Mouse (Mus musculus) midbrain, embryonic 16.5 days (tissue): ENCODE data around the gene Tyro3. TPM values are rescaled to one million over a fixed set of nuclear protein-coding genes. Genes with fewer than 3 reads are reported as not detected.

Source experiments
- ATAC-seq: fragments of 200-750 bp; cut with Nextera tagmentation; 2 replicates; pipeline ENCODE4 v1.8.0; 2017; ENCODE audit warnings: moderate TSS enrichment
- H3K27ac ChIP-seq: fragments of 300-500 bp; sonication (generic); 2 replicates; pipeline ENCODE4 v1.5.1; 2014; ENCODE audit warnings: mild to moderate bottlenecking, low read length, mixed read lengths
- H3K27me3 ChIP-seq: fragments of 300-500 bp; sonication (generic); 2 replicates; pipeline ENCODE4 v1.6.1; 2014; ENCODE audit warnings: low read depth, low read length, mixed read lengths; ENCODE audit not compliant: control insufficient read depth, insufficient read depth
- H3K36me3 ChIP-seq: fragments of 300-500 bp; sonication (generic); 2 replicates; pipeline ENCODE4 v1.6.1; 2014; ENCODE audit warnings: mild to moderate bottlenecking, low read length, moderate library complexity, mixed read lengths; ENCODE audit not compliant: control insufficient read depth, insufficient read depth
- H3K4me1 ChIP-seq: fragments of 300-500 bp; sonication (generic); 2 replicates; pipeline ENCODE4 v1.6.1; 2014; ENCODE audit warnings: mild to moderate bottlenecking, low read length, mixed read lengths; ENCODE audit not compliant: control insufficient read depth, insufficient read depth
- H3K4me2 ChIP-seq: fragments of 300-500 bp; sonication (generic); 2 replicates; pipeline ENCODE4 v1.6.1; 2014; ENCODE audit warnings: mild to moderate bottlenecking, low read length, mixed read lengths
- H3K4me3 ChIP-seq: fragments of 300-500 bp; sonication (generic); 2 replicates; pipeline ENCODE4 v1.5.1; 2014; ENCODE audit warnings: low read depth, mild to moderate bottlenecking, low read length, moderate library complexity, mixed read lengths
- H3K9ac ChIP-seq: fragments of 300-500 bp; sonication (generic); 2 replicates; pipeline ENCODE4 v1.6.1; 2014; ENCODE audit warnings: low read depth, low read length, mixed read lengths
- H3K9me3 ChIP-seq: fragments of 300-500 bp; sonication (generic); replicated peaks from 2 replicates; pipeline ENCODE4 v1.6.1; 2014; ENCODE audit warnings: mild to moderate bottlenecking, low read length, mixed read lengths; ENCODE audit not compliant: control insufficient read depth, poor library complexity, severe bottlenecking
- WGBS: fragments of 180-500 bp; shearing (Covaris S2); extraction: QIAGEN DNeasy Blood & Tissue Kit; methylation state at CpG from one replicate; pipeline ENCODE4 v1.1.7; 2014; 5-methylcytosine and 5-hydroxymethylcytosine counted together
- polyA plus RNA-seq: library from polyadenylated mRNA; unstranded; fragments of >200 nt; fragmentation: Nextera tagmentation; extraction: Ambion mirVana; gene quantifications from 2 replicates; pipeline ENCODE4 v1.2.1, GENCODE M21; 2015

Tyro3 gene
- polyA plus RNA-seq, 1 experiment from 2014 or later = 24.4 TPM

DNA sequence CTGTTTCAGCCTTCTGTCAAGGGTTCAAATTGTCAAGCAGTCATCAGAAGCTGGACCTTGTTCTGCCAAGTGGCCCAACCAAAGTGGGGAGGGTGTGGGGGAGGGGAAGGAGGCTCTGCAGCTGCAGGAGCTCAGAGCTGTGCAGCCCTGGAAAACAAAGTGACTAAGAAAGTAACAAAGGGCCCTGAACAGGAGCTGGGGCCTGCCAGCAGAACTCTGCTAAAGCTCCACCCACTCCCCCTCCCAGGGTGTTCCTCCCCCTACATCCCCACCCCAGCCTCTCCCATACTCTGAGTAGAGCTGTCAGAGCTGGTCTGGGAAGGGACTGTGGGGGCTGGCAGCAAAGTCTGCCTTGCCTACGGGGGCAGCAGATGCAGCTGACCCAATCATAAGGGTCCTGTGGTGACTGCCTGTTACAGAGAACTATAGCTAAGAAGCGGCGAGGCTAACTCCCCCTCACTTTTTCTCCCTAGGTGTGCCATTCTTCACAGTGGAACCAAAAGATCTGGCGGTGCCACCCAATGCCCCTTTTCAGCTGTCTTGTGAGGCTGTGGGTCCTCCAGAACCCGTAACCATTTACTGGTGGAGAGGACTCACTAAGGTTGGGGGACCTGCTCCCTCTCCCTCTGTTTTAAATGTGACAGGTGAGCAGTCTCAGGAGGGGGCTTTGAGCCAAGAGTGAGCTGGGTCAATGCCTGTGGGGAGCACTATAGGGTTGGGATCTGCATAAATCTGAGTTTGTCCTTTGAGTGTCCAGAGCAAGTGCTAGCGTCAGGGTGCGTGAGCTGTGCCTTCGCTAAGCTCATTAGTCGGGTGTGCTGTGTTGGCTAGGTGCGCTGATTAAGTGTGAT, 5.5 kb downstream of the Tyro3 start:
- H3K4me2 ChIP-seq = no peak overlapping the region
- peaks cover 38% of the 10 kb centered on the region for H3K4me1 ChIP-seq
- no peak for ATAC-seq
- no peak overlapping the region for H3K4me3 ChIP-seq
- H3K9me3 ChIP-seq = no peaks in the 10 kb centered on the region
- H3K36me3 ChIP-seq = peaks cover 6% of the 10 kb centered on the region; the same call in 1 of the 2 replicates
- no peak overlapping the region for H3K9ac ChIP-seq
- peaks cover 11% of the 10 kb centered on the region for H3K27me3 ChIP-seq
- WGBS = 18% methylated on average over 10 of the region's 10 CpGs
- no peak overlapping the region for H3K27ac ChIP-seq

DNA sequence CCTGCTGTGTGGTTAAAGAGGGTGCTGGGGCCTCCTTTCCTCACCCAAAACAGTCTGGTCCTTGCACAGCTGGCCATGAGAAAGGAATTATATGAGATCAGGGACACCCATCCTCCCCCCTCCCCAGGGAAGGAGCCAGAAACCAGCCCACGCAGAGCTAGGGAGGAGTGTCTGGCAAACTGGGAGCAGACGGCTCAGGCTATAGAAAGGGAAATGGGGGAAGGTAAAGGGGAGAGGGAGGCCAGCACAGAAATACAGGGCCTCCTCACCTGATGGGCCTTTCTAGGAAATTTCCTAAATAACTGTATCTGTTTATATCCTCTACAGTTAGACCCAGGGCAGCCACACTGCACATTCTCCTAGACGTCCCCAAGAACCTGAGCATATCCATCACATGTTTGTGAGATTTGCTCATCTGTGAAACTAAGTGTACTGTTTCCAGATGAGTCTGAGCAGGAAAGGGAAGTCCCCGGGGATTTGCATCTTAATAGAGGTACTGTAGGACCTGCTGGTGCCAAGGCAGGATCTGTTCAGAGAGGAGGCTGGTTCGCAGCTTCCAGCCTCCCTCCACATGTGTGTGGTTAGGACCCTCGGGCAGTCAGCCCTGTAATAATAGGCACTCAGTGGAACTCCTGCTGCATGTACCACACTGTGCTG, 6.2 kb downstream of the Tyro3 start:
- H3K4me1 ChIP-seq = peaks cover 38% of the 10 kb centered on the region
- H3K27me3 ChIP-seq = peaks cover 6% of the 10 kb centered on the region
- no peaks in the 10 kb centered on the region for H3K9me3 ChIP-seq
- no peak overlapping the region for H3K4me2 ChIP-seq
- WGBS = 7% methylated on average over 6 of the region's 6 CpGs
- 0 out of 2 replicates have a peak overlapping the region, but pooled peaks have one; percentile 1 for H3K27ac ChIP-seq
- ATAC-seq = no peak
- H3K36me3 ChIP-seq = peaks cover 6% of the 10 kb centered on the region; the same call in 1 of the 2 replicates
- H3K9ac ChIP-seq = no peak overlapping the region
- no peak overlapping the region for H3K4me3 ChIP-seq

DNA sequence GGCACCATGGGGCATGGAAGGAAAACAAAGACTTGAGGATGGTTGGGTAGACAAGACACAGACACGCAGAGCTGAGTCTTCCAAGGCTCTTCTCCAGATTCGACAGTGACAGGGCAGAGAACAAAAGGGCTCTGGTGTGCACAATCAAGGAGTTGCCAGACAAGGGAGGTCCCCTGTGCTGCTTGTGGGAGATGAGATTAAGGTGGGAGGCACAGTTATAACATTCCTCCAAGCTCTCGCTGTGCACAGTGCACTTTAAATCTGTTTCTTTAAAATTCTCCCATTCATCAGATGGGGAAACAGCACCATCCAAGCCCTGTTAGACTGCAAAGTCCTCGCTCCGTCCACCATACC, 6.7 kb downstream of the Tyro3 start:
- no peak overlapping the region for H3K27ac ChIP-seq
- peaks cover 6% of the 10 kb centered on the region; the same call in 1 of the 2 replicates for H3K36me3 ChIP-seq
- peaks cover 36% of the 10 kb centered on the region for H3K4me1 ChIP-seq

DNA sequence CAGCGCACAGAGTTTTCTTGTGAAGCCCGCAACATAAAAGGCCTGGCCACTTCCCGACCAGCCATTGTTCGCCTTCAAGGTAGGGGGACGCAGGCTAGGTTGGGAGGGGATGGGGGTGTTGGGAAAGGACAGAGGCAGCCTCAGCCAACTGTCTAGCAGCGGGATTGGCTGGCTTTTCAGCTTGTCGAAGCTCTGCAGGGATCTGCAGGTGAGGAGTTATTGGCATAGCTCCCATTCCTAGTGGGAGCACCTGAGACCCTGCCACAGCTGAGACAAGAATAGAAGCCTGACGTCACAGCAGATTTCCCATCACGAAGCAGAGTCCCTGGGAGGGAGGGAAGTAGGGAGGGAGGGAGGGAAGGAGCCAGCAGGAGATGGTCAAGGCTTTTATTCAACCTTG, 7.2 kb downstream of the Tyro3 start:
- H3K4me1 ChIP-seq = peaks cover 36% of the 10 kb centered on the region
- no peak overlapping the region for H3K9ac ChIP-seq
- WGBS = 17% methylated on average over 9 of the region's 9 CpGs
- H3K4me3 ChIP-seq = no peak overlapping the region
- peaks cover 6% of the 10 kb centered on the region; the same call in 1 of the 2 replicates for H3K36me3 ChIP-seq
- H3K27me3 ChIP-seq = peaks cover 6% of the 10 kb centered on the region; the same call in 1 of the 2 replicates
- H3K4me2 ChIP-seq = no peak overlapping the region; the same call in 1 of the 2 replicates
- no peaks in the 10 kb centered on the region for H3K9me3 ChIP-seq
- no peak overlapping the region for H3K27ac ChIP-seq
- no peak for ATAC-seq

More for the DNA sequence above, 6.7 kb downstream of the Tyro3 start:
- no peak overlapping the region for H3K4me3 ChIP-seq
- no peaks in the 10 kb centered on the region for H3K9me3 ChIP-seq
- H3K4me2 ChIP-seq = no peak overlapping the region
- no peak overlapping the region for H3K9ac ChIP-seq
- H3K27me3 ChIP-seq = peaks cover 6% of the 10 kb centered on the region; the same call in 1 of the 2 replicates
- 27% methylated on average over 5 of the region's 5 CpGs for WGBS
- no peak for ATAC-seq

DNA sequence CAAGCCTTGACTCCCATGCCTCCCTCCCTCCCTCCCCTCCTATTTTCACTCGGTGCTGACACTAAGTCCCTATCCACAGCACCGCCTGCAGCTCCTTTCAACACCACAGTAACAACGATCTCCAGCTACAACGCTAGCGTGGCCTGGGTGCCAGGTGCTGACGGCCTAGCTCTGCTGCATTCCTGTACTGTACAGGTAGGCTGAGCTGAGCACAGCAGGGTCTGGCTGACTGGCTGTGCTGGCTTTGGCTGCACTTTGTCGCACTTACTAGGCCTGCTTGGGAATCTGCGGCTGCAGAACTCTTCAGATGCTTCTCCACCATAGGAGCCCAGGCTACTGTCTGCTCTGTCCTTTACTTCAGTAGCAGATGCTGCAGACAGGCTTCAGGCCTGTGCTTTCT, 8.0 kb downstream of the Tyro3 start:
- H3K9ac ChIP-seq = 0 out of 2 replicates have a peak overlapping the region, but pooled peaks have one; percentile 25

DNA sequence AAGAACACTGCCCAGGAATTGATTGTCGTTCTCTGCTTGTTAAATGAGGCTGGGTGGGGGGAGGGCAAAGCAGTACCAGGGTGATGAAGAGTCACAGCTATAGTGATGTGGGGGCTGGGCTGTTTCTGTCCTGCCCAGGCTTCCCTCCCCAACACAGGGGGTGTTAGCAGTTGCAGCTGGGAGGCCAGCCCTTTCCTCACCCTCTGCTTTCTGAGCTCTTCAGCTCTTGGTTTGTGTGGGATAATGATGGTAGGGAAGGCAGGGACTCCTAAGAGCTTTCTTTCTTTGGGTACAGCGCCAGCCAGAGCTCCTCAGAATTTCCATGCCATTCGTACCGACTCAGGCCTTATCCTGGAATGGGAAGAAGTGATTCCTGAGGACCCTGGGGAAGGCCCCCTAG, 10.9 kb downstream of the Tyro3 start:
- no peaks in the 10 kb centered on the region for H3K27me3 ChIP-seq
- no peak for ATAC-seq
- no peak overlapping the region for H3K4me3 ChIP-seq
- H3K4me1 ChIP-seq = peaks cover 16% of the 10 kb centered on the region
- WGBS = 40% methylated on average over 4 of the region's 4 CpGs
- peaks cover 10% of the 10 kb centered on the region; the same call in 1 of the 2 replicates for H3K36me3 ChIP-seq
- no peak overlapping the region for H3K27ac ChIP-seq
- H3K4me2 ChIP-seq = no peak overlapping the region
- no peak overlapping the region for H3K9ac ChIP-seq
- no peaks in the 10 kb centered on the region for H3K9me3 ChIP-seq

More for the DNA sequence above, 8.0 kb downstream of the Tyro3 start:
- Histone ChIP-seq H3K36me3 (peaks cover 8% of the 10 kb centered on the region; the same call in 1 of the 2 replicates), H3K4me1 (peaks cover 32% of the 10 kb centered on the region), H3K4me2 (no peak overlapping the region), H3K27ac (no peak overlapping the region), H3K9me3 (no peaks in the 10 kb centered on the region), H3K4me3 (no peak overlapping the region), H3K27me3 (peaks cover 6% of the 10 kb centered on the region; the same call in 1 of the 2 replicates)
- WGBS = 36% methylated on average over 8 of the region's 8 CpGs
- ATAC-seq = no peak

DNA sequence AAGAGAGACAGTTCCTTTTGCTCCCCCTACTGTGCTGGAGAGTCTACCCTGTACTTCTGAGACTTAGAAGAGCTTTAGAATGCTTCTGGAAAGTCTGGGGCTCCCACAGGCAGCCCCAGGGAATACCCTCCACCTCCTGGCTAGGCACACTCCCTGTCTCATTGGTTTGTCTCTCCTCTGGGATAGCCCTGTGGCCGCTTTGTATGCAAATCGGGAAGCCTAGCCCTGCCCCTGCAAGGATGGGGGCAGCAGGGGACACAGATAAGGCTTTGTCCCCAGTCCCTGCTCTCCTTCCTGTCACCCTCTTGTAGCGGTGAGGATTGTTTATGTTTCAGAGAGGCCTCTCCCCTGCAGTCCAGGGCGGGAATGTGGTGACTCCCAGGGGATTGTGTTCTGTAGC, 11.3 kb downstream of the Tyro3 start:
- H3K36me3 ChIP-seq = peaks cover 10% of the 10 kb centered on the region; the same call in 1 of the 2 replicates
- H3K27me3 ChIP-seq = no peaks in the 10 kb centered on the region
- H3K4me3 ChIP-seq = no peak overlapping the region
- no peak overlapping the region for H3K9ac ChIP-seq
- WGBS = 43% methylated on average over 4 of the region's 4 CpGs
- no peaks in the 10 kb centered on the region for H3K9me3 ChIP-seq
- no peak for ATAC-seq
- peaks cover 12% of the 10 kb centered on the region for H3K4me1 ChIP-seq
- no peak overlapping the region for H3K4me2 ChIP-seq
- no peak overlapping the region for H3K27ac ChIP-seq

DNA sequence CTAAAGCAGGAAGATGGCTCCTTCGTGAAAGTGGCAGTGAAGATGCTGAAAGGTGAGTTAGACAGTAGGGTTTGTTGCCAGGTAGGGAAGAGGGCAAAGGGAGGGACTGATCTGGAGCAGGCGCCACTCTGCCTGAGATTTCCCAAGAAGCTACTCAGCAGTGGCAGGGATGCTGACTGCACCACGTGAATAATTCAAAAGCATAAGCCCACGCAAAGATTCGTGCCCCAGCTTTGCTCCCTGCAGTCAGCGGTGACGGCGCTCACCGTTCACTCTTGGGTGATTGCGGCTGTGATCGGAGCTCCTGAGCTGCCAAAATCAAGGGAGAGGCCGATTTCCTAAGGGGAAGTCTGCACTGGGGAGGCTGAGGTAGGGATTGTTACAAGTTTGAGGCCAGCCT, 13.4 kb downstream of the Tyro3 start:
- no peaks in the 10 kb centered on the region for H3K9me3 ChIP-seq
- H3K4me3 ChIP-seq = no peak overlapping the region
- H3K27ac ChIP-seq = no peak overlapping the region
- H3K4me2 ChIP-seq = no peak overlapping the region
- H3K9ac ChIP-seq = no peak overlapping the region
- peaks cover 9% of the 10 kb centered on the region; the same call in 1 of the 2 replicates for H3K36me3 ChIP-seq
- H3K4me1 ChIP-seq = no peaks in the 10 kb centered on the region
- 62% methylated on average over 12 of the region's 12 CpGs for WGBS
- H3K27me3 ChIP-seq = no peaks in the 10 kb centered on the region
- ATAC-seq = no peak
